Mouse (Mus musculus): ENCODE measurements at regions not wholly inside any gene's neighbourhood (a gene's known extent, or its start where the extent isn't known, plus 50 kb on each side); places are given as distances from the start of the nearest gene placed in this dataset.

- WGBS: 81% methylated on average over 5 of the region's 5 CpGs
- TF ChIP-seq POLR2A (IDR thresholded peaks at IDR 0.05; ENCODE audit: low read depth, low read length): no peak
- no peak overlapping the region for H3K4me3 ChIP-seq (ENCODE audit: extremely low read depth, insufficient read depth, insufficient read length)
- no peaks in the 10 kb centered on the region for H3K4me1 ChIP-seq (ENCODE audit: control insufficient read depth, insufficient read depth, insufficient read length)
- no peaks in the 10 kb centered on the region for H3K36me3 ChIP-seq (ENCODE audit: control insufficient read depth, insufficient read depth, low read length)
- no peaks in the 10 kb centered on the region for H3K27me3 ChIP-seq (ENCODE audit: control insufficient read depth, insufficient read depth, low read length)
- H3K27ac ChIP-seq (ENCODE audit: insufficient read depth, low read length): no peak overlapping the region
- DNase-seq (ENCODE audit: low read depth in 1 of 2, low spot score in 2 of 2): no peak
Measured at GRCm38 (mm10) chr13:101625922-101626321, 142.1 kb downstream of the Pik3r1 start.

- WGBS: 20% methylated on average over 5 of the region's 5 CpGs
- DNase-seq (ENCODE audit: low read depth in 1 of 2, low spot score in 2 of 2): no peak
- H3K4me1 ChIP-seq (ENCODE audit: control insufficient read depth, insufficient read depth, insufficient read length): no peaks in the 10 kb centered on the region
- H3K27me3 ChIP-seq (ENCODE audit: control insufficient read depth, insufficient read depth, low read length): no peaks in the 10 kb centered on the region
- no peaks in the 10 kb centered on the region for H3K36me3 ChIP-seq (ENCODE audit: control insufficient read depth, insufficient read depth, low read length)
- H3K4me3 ChIP-seq (ENCODE audit: extremely low read depth, insufficient read depth, insufficient read length): no peak overlapping the region
- no peak overlapping the region for H3K27ac ChIP-seq (ENCODE audit: insufficient read depth, low read length)
- TF ChIP-seq POLR2A (IDR thresholded peaks at IDR 0.05; ENCODE audit: low read depth, low read length): no peak
- TF ChIP-seq CTCF (IDR thresholded peaks at IDR 0.05; ENCODE audit: extremely low read depth, insufficient read depth, insufficient read length, insufficient replicate concordance): no peak
Measured at GRCm38 (mm10) chr13:101624179-101624581, 143.8 kb downstream of the Pik3r1 start.

DNA sequence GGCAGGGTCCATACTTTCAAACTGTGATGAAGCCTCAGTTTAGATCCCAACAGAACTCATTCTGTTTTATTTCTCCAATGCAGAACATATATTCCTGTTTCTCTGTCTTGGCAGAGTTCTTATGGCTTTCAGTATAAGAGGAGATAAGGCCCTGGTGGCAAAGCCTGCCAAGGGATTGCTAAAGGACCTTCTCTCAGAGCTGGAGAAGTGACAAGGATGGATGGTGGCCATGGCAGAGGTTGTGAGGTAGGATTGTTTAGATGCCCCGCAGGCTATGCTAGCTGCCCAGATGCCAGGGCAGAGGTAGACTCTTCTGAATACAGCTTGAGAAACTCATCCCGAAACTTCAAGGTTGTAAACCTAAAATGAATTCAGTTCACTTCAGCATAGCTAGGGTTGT, 145.4 kb downstream of the Pik3r1 start:
- Histone ChIP-seq H3K4me3 (ENCODE audit: extremely low read depth, insufficient read depth, insufficient read length) (no peak overlapping the region), H3K27ac (ENCODE audit: insufficient read depth, low read length) (no peak overlapping the region), H3K27me3 (ENCODE audit: control insufficient read depth, insufficient read depth, low read length) (no peaks in the 10 kb centered on the region), H3K4me1 (ENCODE audit: control insufficient read depth, insufficient read depth, insufficient read length) (no peaks in the 10 kb centered on the region), H3K36me3 (ENCODE audit: control insufficient read depth, insufficient read depth, low read length) (no peaks in the 10 kb centered on the region)
- no peak for DNase-seq (ENCODE audit: low read depth in 1 of 2, low spot score in 2 of 2)
- 98% methylated on average over 2 of the region's 2 CpGs for WGBS
- no peak for TF ChIP-seq POLR2A (IDR thresholded peaks at IDR 0.05; ENCODE audit: low read depth, low read length)
- TF ChIP-seq CTCF (IDR thresholded peaks at IDR 0.05; ENCODE audit: extremely low read depth, insufficient read depth, insufficient read length, insufficient replicate concordance): no peak

- H3K36me3 ChIP-seq (ENCODE audit: control insufficient read depth, insufficient read depth, low read length): no peaks in the 10 kb centered on the region
- WGBS: 92% methylated on average over 3 of the region's 3 CpGs
- TF ChIP-seq POLR2A (IDR thresholded peaks at IDR 0.05; ENCODE audit: low read depth, low read length) (no peak), CTCF (IDR thresholded peaks at IDR 0.05; ENCODE audit: extremely low read depth, insufficient read depth, insufficient read length, insufficient replicate concordance) (no peak)
- H3K27ac ChIP-seq (ENCODE audit: insufficient read depth, low read length): no peak overlapping the region
- H3K4me3 ChIP-seq (ENCODE audit: extremely low read depth, insufficient read depth, insufficient read length): no peak overlapping the region
- no peak for DNase-seq (ENCODE audit: low read depth in 1 of 2, low spot score in 2 of 2)
- no peaks in the 10 kb centered on the region for H3K27me3 ChIP-seq (ENCODE audit: control insufficient read depth, insufficient read depth, low read length)
- no peaks in the 10 kb centered on the region for H3K4me1 ChIP-seq (ENCODE audit: control insufficient read depth, insufficient read depth, insufficient read length)
Measured at GRCm38 (mm10) chr13:101620660-101621059, 147.4 kb downstream of the Pik3r1 start.

GRCm38 (mm10) chr13:101619154-101619553, 148.9 kb downstream of the Pik3r1 start:
- no peak for TF ChIP-seq CTCF (IDR thresholded peaks at IDR 0.05; ENCODE audit: extremely low read depth, insufficient read depth, insufficient read length, insufficient replicate concordance)
- no peak for TF ChIP-seq POLR2A (IDR thresholded peaks at IDR 0.05; ENCODE audit: low read depth, low read length)
- DNase-seq (ENCODE audit: low read depth in 1 of 2, low spot score in 2 of 2): no peak
- Histone ChIP-seq H3K4me3 (ENCODE audit: extremely low read depth, insufficient read depth, insufficient read length) (no peak overlapping the region), H3K27ac (ENCODE audit: insufficient read depth, low read length) (no peak overlapping the region), H3K4me1 (ENCODE audit: control insufficient read depth, insufficient read depth, insufficient read length) (no peaks in the 10 kb centered on the region), H3K36me3 (ENCODE audit: control insufficient read depth, insufficient read depth, low read length) (no peaks in the 10 kb centered on the region), H3K27me3 (ENCODE audit: control insufficient read depth, insufficient read depth, low read length) (no peaks in the 10 kb centered on the region)
- WGBS: 100% methylated on average over 1 of the region's 1 CpGs

DNA sequence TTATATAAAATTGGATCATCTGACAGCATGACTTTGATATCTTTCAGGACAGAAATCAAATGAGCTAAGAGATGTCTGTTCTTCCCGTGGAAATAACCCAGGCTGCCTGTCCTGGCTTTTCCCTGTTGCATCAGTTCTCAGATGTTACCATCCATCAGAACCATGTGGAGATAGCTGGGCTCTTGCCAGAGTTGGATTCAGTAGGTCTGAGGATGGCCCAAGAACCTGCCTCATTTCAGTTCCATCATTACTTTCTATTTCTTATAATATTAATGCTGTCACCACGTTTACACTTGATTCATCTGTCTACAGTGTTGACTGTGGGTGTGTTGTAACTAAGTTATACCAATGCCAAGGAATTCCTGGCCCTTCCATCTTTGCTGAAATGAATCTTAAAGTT, 155.2 kb downstream of the Pik3r1 start:
- Histone ChIP-seq H3K27ac (ENCODE audit: insufficient read depth, low read length) (no peak overlapping the region), H3K4me3 (ENCODE audit: extremely low read depth, insufficient read depth, insufficient read length) (no peak overlapping the region), H3K36me3 (ENCODE audit: control insufficient read depth, insufficient read depth, low read length) (no peaks in the 10 kb centered on the region), H3K4me1 (ENCODE audit: control insufficient read depth, insufficient read depth, insufficient read length) (no peaks in the 10 kb centered on the region), H3K27me3 (ENCODE audit: control insufficient read depth, insufficient read depth, low read length) (no peaks in the 10 kb centered on the region)
- DNase-seq (ENCODE audit: low read depth in 1 of 2, low spot score in 2 of 2): no peak
- WGBS: 92% methylated on average over 2 of the region's 2 CpGs
- no peak for TF ChIP-seq POLR2A (IDR thresholded peaks at IDR 0.05; ENCODE audit: low read depth, low read length)
- no peak for TF ChIP-seq CTCF (IDR thresholded peaks at IDR 0.05; ENCODE audit: extremely low read depth, insufficient read depth, insufficient read length, insufficient replicate concordance)

- Histone ChIP-seq H3K4me1 (ENCODE audit: control insufficient read depth, insufficient read depth, insufficient read length) (no peaks in the 10 kb centered on the region), H3K4me3 (ENCODE audit: extremely low read depth, insufficient read depth, insufficient read length) (no peak overlapping the region), H3K27me3 (ENCODE audit: control insufficient read depth, insufficient read depth, low read length) (no peaks in the 10 kb centered on the region), H3K27ac (ENCODE audit: insufficient read depth, low read length) (no peak overlapping the region), H3K36me3 (ENCODE audit: control insufficient read depth, insufficient read depth, low read length) (no peaks in the 10 kb centered on the region)
- TF ChIP-seq POLR2A (IDR thresholded peaks at IDR 0.05; ENCODE audit: low read depth, low read length) (no peak), CTCF (IDR thresholded peaks at IDR 0.05; ENCODE audit: extremely low read depth, insufficient read depth, insufficient read length, insufficient replicate concordance) (no peak)
- no peak for DNase-seq (ENCODE audit: low read depth in 1 of 2, low spot score in 2 of 2)
- WGBS: 83% methylated on average over 6 of the region's 6 CpGs
Measured at GRCm38 (mm10) chr13:101611725-101612124, 156.3 kb downstream of the Pik3r1 start.

Data from spleen, adult 2 months (tissue).